Mouse (Mus musculus): ENCODE measurements around the gene Frs2. TPM values are rescaled to one million over a fixed set of nuclear protein-coding genes. Genes with fewer than 3 reads are reported as not detected.

Frs2 gene
- polyA plus RNA-seq (2012; rRNA removed) = 15.6 and 17.2 TPM in 2 replicates

DNA sequence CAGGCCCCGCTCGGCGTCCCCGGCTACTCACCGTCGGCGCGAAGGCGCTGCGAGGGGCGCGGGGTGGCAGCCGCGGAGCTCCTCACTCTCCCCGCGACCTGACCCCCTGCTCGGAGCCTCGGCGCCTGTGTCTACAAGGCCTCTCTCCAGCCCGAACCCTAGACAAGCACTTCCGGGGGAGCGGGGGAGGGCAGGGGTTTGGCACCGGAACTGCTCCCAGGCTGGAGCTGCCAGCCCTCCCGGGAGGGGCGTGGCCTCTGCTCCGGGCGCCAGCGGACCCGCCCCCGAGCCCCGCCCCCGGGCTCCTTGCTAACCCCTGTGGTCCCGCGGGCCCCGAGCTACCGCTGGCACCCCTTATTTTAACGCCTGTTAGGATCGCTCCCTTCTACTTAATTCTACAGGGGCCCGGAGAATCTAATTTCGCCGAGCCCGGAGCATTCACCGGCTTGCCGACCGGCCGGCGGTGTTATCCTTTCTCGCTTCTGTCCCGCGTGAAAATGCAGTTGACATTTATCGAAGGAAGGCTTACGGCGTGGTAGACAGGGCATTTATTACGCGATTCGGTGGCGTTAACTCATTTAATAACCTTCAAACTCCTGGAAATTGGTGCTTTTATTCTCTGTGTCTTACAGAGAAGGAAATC is at the start of gene Frs2:
Frs2 (minus strand) TSS at position 174 of the 643 bp plus-strand sequence.

DNA sequence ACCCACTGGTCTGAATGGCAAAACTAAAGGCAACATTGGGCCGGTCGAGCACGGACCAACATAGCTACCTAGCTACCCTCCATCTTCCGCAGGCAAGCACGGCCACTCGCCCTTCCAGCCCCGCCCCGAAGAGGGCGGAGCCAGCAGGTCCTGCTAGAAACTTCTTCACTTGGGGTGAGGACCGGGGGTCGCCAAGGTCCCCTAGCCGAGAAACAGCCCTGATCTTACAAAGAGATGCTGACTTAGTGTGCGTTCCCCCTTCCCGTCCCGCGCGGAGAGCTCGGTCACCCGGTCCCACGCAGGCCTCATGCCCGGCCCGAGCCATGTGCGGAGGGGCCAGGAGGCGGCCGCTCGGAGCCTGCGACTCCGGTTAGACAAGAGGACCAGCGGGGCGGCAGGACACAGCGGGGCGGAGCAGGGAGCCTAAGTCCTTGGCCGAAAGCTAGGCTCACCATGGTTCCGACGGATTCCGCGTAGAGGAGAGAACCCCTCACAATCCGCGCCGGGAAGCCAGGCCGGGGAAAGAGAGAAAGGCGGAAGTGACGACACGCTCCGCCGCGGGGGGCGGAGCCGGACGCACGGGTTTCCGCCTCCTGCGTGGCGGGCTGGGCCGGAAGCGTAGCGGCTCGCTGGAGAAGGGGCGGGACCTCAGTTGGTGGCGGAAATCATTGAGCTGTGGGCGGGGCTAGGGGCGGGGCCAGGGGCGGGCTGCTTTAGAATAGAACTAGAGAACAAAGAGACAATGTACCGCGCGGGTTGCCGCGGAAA is 84.9 kb downstream of the Frs2 start, which contains the start of gene Cct2:
Cct2 (minus strand) TSS at position 561 of the 768 bp plus-strand sequence.

DNA sequence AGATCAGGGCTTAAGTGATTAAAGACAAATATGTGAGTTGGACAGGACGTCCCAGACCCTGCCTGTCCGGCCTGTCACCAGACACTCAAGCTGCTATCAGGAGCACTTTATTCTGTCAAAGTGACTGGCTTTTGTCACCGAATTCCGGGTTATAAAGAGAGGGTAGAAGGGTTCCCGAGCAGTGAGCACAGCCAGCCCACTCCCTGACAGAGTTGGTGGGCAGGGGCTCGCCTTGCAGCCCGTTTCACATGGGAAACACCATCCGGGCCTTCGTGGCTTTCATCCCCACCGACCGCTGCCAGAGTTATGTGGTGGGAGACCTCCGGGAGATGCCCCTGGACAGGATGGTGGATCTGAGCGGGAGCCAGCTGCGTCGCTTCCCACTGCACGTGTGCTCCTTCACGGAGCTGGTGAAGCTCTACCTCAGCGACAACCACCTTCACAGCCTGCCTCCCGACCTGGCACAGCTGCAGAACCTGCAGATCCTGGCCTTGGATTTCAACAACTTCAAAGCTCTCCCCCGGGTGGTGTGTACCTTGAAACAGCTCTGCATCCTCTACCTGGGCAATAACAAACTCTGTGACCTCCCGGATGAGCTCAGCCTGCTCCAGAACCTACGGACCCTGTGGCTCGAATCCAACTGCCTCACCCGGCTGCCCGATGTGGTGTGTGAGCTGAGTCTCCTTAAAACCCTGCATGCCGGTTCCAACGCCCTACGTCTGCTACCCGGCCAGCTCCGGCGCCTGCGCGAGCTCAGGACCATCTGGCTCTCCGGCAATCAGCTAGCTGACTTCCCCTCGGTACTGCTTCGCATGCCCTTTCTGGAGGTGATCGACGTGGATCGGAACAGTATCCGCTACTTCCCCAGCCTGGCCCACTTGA is 102.9 kb downstream of the Frs2 start, which contains the start of gene Lrrc10:
Lrrc10 (plus strand) TSS at position 167 of the 882 bp plus-strand sequence.

Other genes with a start within 250 kb of the Frs2 start
- gene Rab3ip, start 197.8 kb downstream of the Frs2 start, polyA plus RNA-seq (2012; rRNA removed) = 70.2 and 170 TPM in 2 replicates
- not detected in 2 replicates for gene Gm10271, start 175.9 kb downstream of the Frs2 start, polyA plus RNA-seq (2012; rRNA removed)
- 0.09 TPM in 1 of 2 replicates, not detected in the other for gene Best3, start 162.2 kb downstream of the Frs2 start, polyA plus RNA-seq (2012; rRNA removed)
- gene Lrrc10, start 103.2 kb downstream of the Frs2 start, polyA plus RNA-seq (2012; rRNA removed) = not detected in 2 replicates
- gene Cct2, start 84.7 kb downstream of the Frs2 start, polyA plus RNA-seq (2012; rRNA removed) = 75.6 and 106 TPM in 2 replicates
- gene Yeats4, start 76.0 kb upstream of the Frs2 start, polyA plus RNA-seq (2012; rRNA removed) = 25.7 and 26.1 TPM in 2 replicates
- not detected in 2 replicates for gene 9530003J23Rik, start 90.2 kb upstream of the Frs2 start, polyA plus RNA-seq (2012; rRNA removed)
- gene Lyz2, start 133.8 kb upstream of the Frs2 start, polyA plus RNA-seq (2012; rRNA removed) = 134 and 220 TPM in 2 replicates
- 1.5 and 3.1 TPM in 2 replicates for gene Lyz1, start 144.3 kb upstream of the Frs2 start, polyA plus RNA-seq (2012; rRNA removed)
- gene Cpsf6, start 231.5 kb upstream of the Frs2 start, polyA plus RNA-seq (2012; rRNA removed) = 89.5 and 150 TPM in 2 replicates

Data from ovary, adult 2 months (tissue).